Mouse (Mus musculus) C2C12 (cell line): ENCODE results near the gene Trip4. TPM values are rescaled to one million over a fixed set of nuclear protein-coding genes. Genes with fewer than 3 reads are reported as not detected.

Experiments
- H3K27me3 ChIP-seq: one replicate; pipeline ENCODE4 v1.6.1; 2011; ENCODE audit not compliant: control insufficient read depth, insufficient read depth, insufficient read length
- H3K36me3 ChIP-seq: one replicate; pipeline ENCODE4 v1.6.1; 2011; ENCODE audit not compliant: control insufficient read depth, insufficient read depth
- H3K4me3 ChIP-seq: one replicate; pipeline ENCODE4 v1.5.1; 2011; ENCODE audit warnings: mild to moderate bottlenecking, control low read depth; ENCODE audit not compliant: poor library complexity, insufficient read depth, severe bottlenecking
- H3K79me2 ChIP-seq: one replicate; pipeline ENCODE4 v1.6.1; 2011; ENCODE audit not compliant: control insufficient read depth, insufficient read depth
- H3K79me3 ChIP-seq: one replicate; pipeline ENCODE4 v1.6.1; 2011; ENCODE audit warnings: low read depth, control low read depth
- H3ac ChIP-seq: one replicate; pipeline ENCODE3; 2011; ENCODE audit warnings: low read depth; ENCODE audit not compliant: control insufficient read depth, insufficient read length
- CEBPB ChIP-seq: IDR thresholded peaks from one replicate; pipeline ENCODE4 v1.6.1; 2011; ENCODE audit warnings: low read depth, mild to moderate bottlenecking, control low read depth, moderate library complexity
- CTCF ChIP-seq: IDR thresholded peaks from one replicate; pipeline ENCODE4 v1.5.1; 2011; ENCODE audit not compliant: control insufficient read depth, insufficient read depth, insufficient read length
- FOSL1 ChIP-seq: IDR thresholded peaks from one replicate; pipeline ENCODE4 v1.8.0; 2011; ENCODE audit warnings: mild to moderate bottlenecking, low read length; ENCODE audit not compliant: poor library complexity, insufficient read depth, severe bottlenecking
- MAX ChIP-seq: IDR thresholded peaks from one replicate; pipeline ENCODE4 v1.6.1; 2011; ENCODE audit warnings: mild to moderate bottlenecking, control low read depth
- MYOD1 ChIP-seq: IDR thresholded peaks from one replicate; pipeline ENCODE4 v1.6.1; 2011; ENCODE audit warnings: low read depth; ENCODE audit not compliant: control insufficient read depth, insufficient read length
- MYOG ChIP-seq: IDR thresholded peaks from one replicate; pipeline ENCODE4 v1.6.1; 2011; ENCODE audit not compliant: control insufficient read depth, insufficient read length; ENCODE audit errors: extremely low read depth
- USF1 ChIP-seq: IDR thresholded peaks from one replicate; pipeline ENCODE4 v1.6.1; 2011; ENCODE audit warnings: low read depth, mild to moderate bottlenecking, control low read depth, moderate library complexity
- polyA plus RNA-seq: library from polyadenylated mRNA; unstranded; fragments of >200 nt; fragmentation: generic; extraction: Trizol; gene quantifications from one replicate; pipeline ENCODE4 v1.2.1, GENCODE M21; 2012; ENCODE audit warnings: missing spikeins

Gene Trip4
- polyA plus RNA-seq, 1 experiment = 6.2 TPM

DNA sequence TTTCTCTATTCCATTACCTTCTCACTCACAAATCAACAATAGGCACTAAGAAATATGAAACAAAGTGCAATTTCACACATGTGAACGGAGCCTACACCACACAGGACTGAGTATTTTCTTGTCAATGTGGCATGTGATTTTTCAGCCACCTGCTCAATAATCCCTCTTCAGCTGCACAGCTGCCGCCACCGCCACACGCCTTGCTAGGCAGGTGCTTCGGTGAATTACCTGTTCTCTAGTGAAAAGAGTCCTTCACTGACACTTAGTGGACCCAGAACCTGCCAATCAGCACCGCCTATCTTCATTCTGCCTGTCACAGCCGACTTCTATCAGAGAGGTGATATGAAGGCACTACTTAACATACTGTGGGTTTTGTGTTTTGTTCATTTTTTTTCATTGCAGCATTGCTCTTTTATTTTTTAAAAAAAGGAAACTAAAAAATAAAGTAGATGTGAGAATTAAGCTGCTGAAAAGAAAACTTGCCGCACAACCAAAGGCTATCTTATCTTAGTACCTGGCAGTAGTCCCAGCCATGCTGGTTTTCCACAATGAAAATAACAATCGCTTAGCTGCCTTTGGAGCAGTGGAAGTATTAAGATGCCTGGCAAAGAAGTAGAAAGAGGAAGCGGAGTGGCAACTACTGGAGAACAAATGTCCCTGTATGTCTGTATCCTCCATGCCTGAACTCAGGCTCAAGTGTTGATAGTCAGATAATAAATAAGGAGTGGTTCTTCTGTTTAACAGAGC is 84.7 kb downstream of the Trip4 start:
- Histone ChIP-seq H3K79me3 (peaks cover 72% of the 10 kb centered on the region), H3ac (no peak overlapping the region), H3K4me3 (no peak overlapping the region), H3K27me3 (no peaks in the 10 kb centered on the region), H3K36me3 (no peaks in the 10 kb centered on the region), H3K79me2 (peaks cover 86% of the 10 kb centered on the region)
- no peak for TF ChIP-seq MAX
- TF ChIP-seq USF1 = no peak
- no peak for TF ChIP-seq MYOD1
- no peak for TF ChIP-seq MYOG
- TF ChIP-seq CEBPB = no peak
- TF ChIP-seq FOSL1 = no peak
- no peak for TF ChIP-seq CTCF

DNA sequence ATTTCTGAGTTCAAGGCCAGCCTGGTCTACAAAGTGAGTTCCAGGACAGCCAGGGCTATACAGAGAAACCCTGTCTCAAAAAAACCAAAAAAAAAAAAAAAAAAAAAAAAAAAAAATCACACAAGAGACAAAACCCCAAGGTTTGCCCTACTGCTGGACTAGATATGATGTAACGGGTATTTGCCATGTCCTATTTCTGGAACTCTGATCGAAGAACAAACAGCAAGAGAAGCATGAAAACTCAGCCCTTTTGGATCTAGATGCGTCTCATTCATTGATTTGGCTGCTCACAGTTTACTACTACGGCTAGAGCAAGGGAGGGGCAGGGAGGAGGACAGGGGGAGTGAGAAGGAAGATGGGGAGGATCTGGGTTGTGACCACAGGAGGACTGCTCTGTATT is 86.6 kb downstream of the Trip4 start:
- TF ChIP-seq MYOD1 (no peak), MYOG (no peak), FOSL1 (no peak)
- Histone ChIP-seq H3K36me3 (no peaks in the 10 kb centered on the region), H3K79me2 (peaks cover 99% of the 10 kb centered on the region), H3K4me3 (no peak overlapping the region), H3ac (no peak overlapping the region), H3K79me3 (peaks cover 84% of the 10 kb centered on the region), H3K27me3 (no peaks in the 10 kb centered on the region)

DNA sequence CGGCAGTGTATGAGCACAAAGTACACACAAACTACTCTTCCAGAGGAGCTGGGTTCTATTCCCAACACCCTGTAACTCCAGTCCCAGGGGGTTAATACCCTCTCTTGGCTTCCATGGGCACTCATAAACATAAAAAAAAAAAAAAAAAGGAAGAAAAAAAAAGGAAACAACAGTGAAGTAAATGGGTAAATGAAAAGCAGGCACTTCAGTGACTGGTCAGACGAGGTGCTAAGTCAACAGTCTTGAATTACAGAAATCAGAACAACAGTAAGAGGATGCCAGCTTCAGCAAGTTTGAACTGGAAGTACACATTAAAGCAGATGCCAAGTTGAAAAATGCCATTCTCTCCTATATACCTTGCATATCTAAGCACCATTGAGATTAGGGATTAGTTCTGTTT is 88.3 kb downstream of the Trip4 start:
- no peak overlapping the region for H3ac ChIP-seq
- H3K27me3 ChIP-seq = no peaks in the 10 kb centered on the region
- no peaks in the 10 kb centered on the region for H3K36me3 ChIP-seq
- H3K4me3 ChIP-seq = no peak overlapping the region
- peaks cover 86% of the 10 kb centered on the region for H3K79me3 ChIP-seq
- peaks cover 99% of the 10 kb centered on the region for H3K79me2 ChIP-seq
- TF ChIP-seq USF1 = no peak
- no peak for TF ChIP-seq FOSL1
- no peak for TF ChIP-seq CTCF
- no peak for TF ChIP-seq CEBPB
- TF ChIP-seq MYOG = no peak
- TF ChIP-seq MAX = no peak
- TF ChIP-seq MYOD1 = no peak

- Histone ChIP-seq H3K79me2 (peaks cover 99% of the 10 kb centered on the region), H3K27me3 (no peaks in the 10 kb centered on the region), H3K4me3 (no peak overlapping the region), H3K79me3 (peaks cover 84% of the 10 kb centered on the region), H3K36me3 (no peaks in the 10 kb centered on the region), H3ac (no peak overlapping the region)
- TF ChIP-seq USF1 (no peak), CTCF (no peak), MAX (no peak), MYOD1 (no peak), MYOG (no peak), CEBPB (no peak)
Measured at GRCm38 (mm10) chr9:65818402-65818801, 90.2 kb downstream of the Trip4 start.

GRCm38 (mm10) chr9:65812841-65813240 is 95.8 kb downstream of the Trip4 start:
- Histone ChIP-seq H3K27me3 (no peaks in the 10 kb centered on the region), H3K36me3 (no peaks in the 10 kb centered on the region), H3K4me3 (no peak overlapping the region), H3K79me3 (peaks cover 69% of the 10 kb centered on the region), H3K79me2 (peaks cover 92% of the 10 kb centered on the region), H3ac (no peak overlapping the region)
- TF ChIP-seq MAX = no peak
- no peak for TF ChIP-seq MYOD1
- no peak for TF ChIP-seq FOSL1
- no peak for TF ChIP-seq MYOG
- no peak for TF ChIP-seq USF1
- TF ChIP-seq CEBPB = no peak
- TF ChIP-seq CTCF = no peak

- Histone ChIP-seq H3ac (no peak overlapping the region), H3K27me3 (no peaks in the 10 kb centered on the region), H3K4me3 (no peak overlapping the region), H3K36me3 (no peaks in the 10 kb centered on the region), H3K79me2 (peaks cover 92% of the 10 kb centered on the region), H3K79me3 (peaks cover 68% of the 10 kb centered on the region)
- TF ChIP-seq MYOG (no peak), MAX (no peak), CEBPB (no peak), CTCF (no peak), FOSL1 (no peak), MYOD1 (no peak), USF1 (no peak)
Measured at GRCm38 (mm10) chr9:65811784-65812183, 96.8 kb downstream of the Trip4 start.
